Mouse (Mus musculus): ENCODE data around the gene Cer1. TPM values are rescaled to one million over a fixed set of nuclear protein-coding genes. Genes with fewer than 3 reads are reported as not detected.

The Cer1 gene
- total and polyA plus RNA-seq, 3 experiments = not detected

- H3K4me3 ChIP-seq (ENCODE audit: low read depth, low read length) = no peak overlapping the region
- H3K4me1 ChIP-seq (ENCODE audit: insufficient read depth, low read depth, low read length) = no peaks in the 10 kb centered on the region
- DNase-seq (ENCODE audit: low spot score) (no peak), ATAC-seq (ENCODE audit: extremely low read depth, insufficient number of reproducible peaks, low FRiP score, poor library complexity, severe bottlenecking) (no peak)
- H3K36me3 ChIP-seq (replicated peaks) = no peaks in the 10 kb centered on the region
- H3K27me3 ChIP-seq (ENCODE audit: insufficient read depth, low read length) = no peaks in the 10 kb centered on the region
- TF ChIP-seq TAL1 (conservative IDR thresholded peaks at IDR 0.05; ENCODE audit: low read depth, low read length) (no peak), GATA1 (IDR thresholded peaks at IDR 0.05; ENCODE audit: borderline replicate concordance, low read length) (no peak), POLR2AphosphoS5 (IDR thresholded peaks at IDR 0.05; ENCODE audit: insufficient replicate concordance, low read depth, low read length) (no peak), CTCF (IDR thresholded peaks at IDR 0.05; ENCODE audit: low read depth, low read length) (no peak), GATA2 (IDR thresholded peaks at IDR 0.05; ENCODE audit: borderline replicate concordance, low read depth, low read length) (no peak)
- H3K9me3 ChIP-seq (replicated peaks) = no peaks in the 10 kb centered on the region
These were observed 12.8 kb downstream of the Cer1 start for GRCm38 (mm10) chr4:82872121-82872520.

GRCm38 (mm10) chr4:82870931-82871330 lies 14.0 kb downstream of the Cer1 start:
- H3K27me3 ChIP-seq (ENCODE audit: insufficient read depth, low read length) = no peaks in the 10 kb centered on the region
- H3K4me3 ChIP-seq (ENCODE audit: low read depth, low read length) = no peak overlapping the region
- no peaks in the 10 kb centered on the region for H3K36me3 ChIP-seq (replicated peaks)
- H3K9me3 ChIP-seq (replicated peaks) = no peaks in the 10 kb centered on the region
- TF ChIP-seq POLR2AphosphoS5 (IDR thresholded peaks at IDR 0.05; ENCODE audit: insufficient replicate concordance, low read depth, low read length) = no peak
- DNase-seq (ENCODE audit: low spot score) (no peak), ATAC-seq (ENCODE audit: extremely low read depth, insufficient number of reproducible peaks, low FRiP score, poor library complexity, severe bottlenecking) (no peak)
- no peaks in the 10 kb centered on the region for H3K4me1 ChIP-seq (ENCODE audit: insufficient read depth, low read depth, low read length)

GRCm38 (mm10) chr4:82867731-82868445 lies 17.1 kb downstream of the Cer1 start:
- TF ChIP-seq TAL1 (conservative IDR thresholded peaks at IDR 0.05; ENCODE audit: low read depth, low read length) (no peak), GATA2 (IDR thresholded peaks at IDR 0.05; ENCODE audit: borderline replicate concordance, low read depth, low read length) (no peak), GATA1 (IDR thresholded peaks at IDR 0.05; ENCODE audit: borderline replicate concordance, low read length) (no peak), CTCF (IDR thresholded peaks at IDR 0.05; ENCODE audit: low read depth, low read length) (no peak), POLR2AphosphoS5 (IDR thresholded peaks at IDR 0.05; ENCODE audit: insufficient replicate concordance, low read depth, low read length) (no peak)
- Histone ChIP-seq H3K9me3 (replicated peaks) (no peaks in the 10 kb centered on the region), H3K4me3 (ENCODE audit: low read depth, low read length) (no peak overlapping the region), H3K36me3 (replicated peaks) (no peaks in the 10 kb centered on the region), H3K4me1 (ENCODE audit: insufficient read depth, low read depth, low read length) (no peaks in the 10 kb centered on the region), H3K27me3 (ENCODE audit: insufficient read depth, low read length) (peaks cover 8% of the 10 kb centered on the region)
- ATAC-seq (ENCODE audit: extremely low read depth, insufficient number of reproducible peaks, low FRiP score, poor library complexity, severe bottlenecking) (no peak), DNase-seq (ENCODE audit: low spot score) (no peak)

GRCm38 (mm10) chr4:82867111-82867510 lies 17.8 kb downstream of the Cer1 start:
- Histone ChIP-seq H3K4me3 (ENCODE audit: low read depth, low read length) (no peak overlapping the region), H3K9me3 (replicated peaks) (no peaks in the 10 kb centered on the region), H3K27me3 (ENCODE audit: insufficient read depth, low read length) (peaks cover 8% of the 10 kb centered on the region), H3K4me1 (ENCODE audit: insufficient read depth, low read depth, low read length) (no peaks in the 10 kb centered on the region), H3K36me3 (replicated peaks) (no peaks in the 10 kb centered on the region)
- no peak for DNase-seq (ENCODE audit: low spot score)
- ATAC-seq (ENCODE audit: extremely low read depth, insufficient number of reproducible peaks, low FRiP score, poor library complexity, severe bottlenecking) = no peak
- no peak for TF ChIP-seq CTCF (IDR thresholded peaks at IDR 0.05; ENCODE audit: low read depth, low read length)
- no peak for TF ChIP-seq POLR2AphosphoS5 (IDR thresholded peaks at IDR 0.05; ENCODE audit: insufficient replicate concordance, low read depth, low read length)
- TF ChIP-seq GATA1 (IDR thresholded peaks at IDR 0.05; ENCODE audit: borderline replicate concordance, low read length) = no peak
- TF ChIP-seq GATA2 (IDR thresholded peaks at IDR 0.05; ENCODE audit: borderline replicate concordance, low read depth, low read length) = no peak
- TF ChIP-seq TAL1 (conservative IDR thresholded peaks at IDR 0.05; ENCODE audit: low read depth, low read length) = no peak

- Histone ChIP-seq H3K36me3 (replicated peaks) (no peaks in the 10 kb centered on the region), H3K4me1 (ENCODE audit: insufficient read depth, low read depth, low read length) (peaks cover 1% of the 10 kb centered on the region; the same call in 1 of the 2 replicates), H3K4me3 (ENCODE audit: low read depth, low read length) (no peak overlapping the region), H3K27me3 (ENCODE audit: insufficient read depth, low read length) (peaks cover 8% of the 10 kb centered on the region), H3K9me3 (replicated peaks) (no peaks in the 10 kb centered on the region)
- TF ChIP-seq CTCF (IDR thresholded peaks at IDR 0.05; ENCODE audit: low read depth, low read length) (no peak), GATA1 (IDR thresholded peaks at IDR 0.05; ENCODE audit: borderline replicate concordance, low read length) (no peak), TAL1 (conservative IDR thresholded peaks at IDR 0.05; ENCODE audit: low read depth, low read length) (no peak), POLR2AphosphoS5 (IDR thresholded peaks at IDR 0.05; ENCODE audit: insufficient replicate concordance, low read depth, low read length) (no peak), GATA2 (IDR thresholded peaks at IDR 0.05; ENCODE audit: borderline replicate concordance, low read depth, low read length) (no peak)
- ATAC-seq (ENCODE audit: extremely low read depth, insufficient number of reproducible peaks, low FRiP score, poor library complexity, severe bottlenecking) = no peak
- no peak for DNase-seq (ENCODE audit: low spot score)
These were observed 19.8 kb downstream of the Cer1 start for GRCm38 (mm10) chr4:82864974-82865699.

GRCm38 (mm10) chr4:82863316-82863715 lies 21.6 kb downstream of the Cer1 start:
- DNase-seq (ENCODE audit: low spot score) (no peak), ATAC-seq (ENCODE audit: extremely low read depth, insufficient number of reproducible peaks, low FRiP score, poor library complexity, severe bottlenecking) (no peak)
- H3K4me3 ChIP-seq (ENCODE audit: low read depth, low read length) = no peak overlapping the region
- H3K4me1 ChIP-seq (ENCODE audit: insufficient read depth, low read depth, low read length) = peaks cover 11% of the 10 kb centered on the region
- peaks cover 8% of the 10 kb centered on the region for H3K27me3 ChIP-seq (ENCODE audit: insufficient read depth, low read length)
- H3K9me3 ChIP-seq (replicated peaks) = no peaks in the 10 kb centered on the region
- TF ChIP-seq GATA1 (IDR thresholded peaks at IDR 0.05; ENCODE audit: borderline replicate concordance, low read length) (no peak), TAL1 (conservative IDR thresholded peaks at IDR 0.05; ENCODE audit: low read depth, low read length) (no peak), CTCF (IDR thresholded peaks at IDR 0.05; ENCODE audit: low read depth, low read length) (no peak), GATA2 (IDR thresholded peaks at IDR 0.05; ENCODE audit: borderline replicate concordance, low read depth, low read length) (no peak), POLR2AphosphoS5 (IDR thresholded peaks at IDR 0.05; ENCODE audit: insufficient replicate concordance, low read depth, low read length) (no peak)
- no peaks in the 10 kb centered on the region for H3K36me3 ChIP-seq (replicated peaks)
